Mouse (Mus musculus) cerebellum, postnatal 14 days (tissue): ENCODE data around the gene Nfasc.
A peak's percentile ranks its signal among the peaks of the same experiment; 100 is the strongest.

ENCODE experiments used
- DNase-seq, 2 experiments: peaks; one replicate each; pipeline ENCODE4 v3.0.0; 2021; ENCODE audit warnings: mixed read lengths in 2 of 2

The Nfasc gene

DNA sequence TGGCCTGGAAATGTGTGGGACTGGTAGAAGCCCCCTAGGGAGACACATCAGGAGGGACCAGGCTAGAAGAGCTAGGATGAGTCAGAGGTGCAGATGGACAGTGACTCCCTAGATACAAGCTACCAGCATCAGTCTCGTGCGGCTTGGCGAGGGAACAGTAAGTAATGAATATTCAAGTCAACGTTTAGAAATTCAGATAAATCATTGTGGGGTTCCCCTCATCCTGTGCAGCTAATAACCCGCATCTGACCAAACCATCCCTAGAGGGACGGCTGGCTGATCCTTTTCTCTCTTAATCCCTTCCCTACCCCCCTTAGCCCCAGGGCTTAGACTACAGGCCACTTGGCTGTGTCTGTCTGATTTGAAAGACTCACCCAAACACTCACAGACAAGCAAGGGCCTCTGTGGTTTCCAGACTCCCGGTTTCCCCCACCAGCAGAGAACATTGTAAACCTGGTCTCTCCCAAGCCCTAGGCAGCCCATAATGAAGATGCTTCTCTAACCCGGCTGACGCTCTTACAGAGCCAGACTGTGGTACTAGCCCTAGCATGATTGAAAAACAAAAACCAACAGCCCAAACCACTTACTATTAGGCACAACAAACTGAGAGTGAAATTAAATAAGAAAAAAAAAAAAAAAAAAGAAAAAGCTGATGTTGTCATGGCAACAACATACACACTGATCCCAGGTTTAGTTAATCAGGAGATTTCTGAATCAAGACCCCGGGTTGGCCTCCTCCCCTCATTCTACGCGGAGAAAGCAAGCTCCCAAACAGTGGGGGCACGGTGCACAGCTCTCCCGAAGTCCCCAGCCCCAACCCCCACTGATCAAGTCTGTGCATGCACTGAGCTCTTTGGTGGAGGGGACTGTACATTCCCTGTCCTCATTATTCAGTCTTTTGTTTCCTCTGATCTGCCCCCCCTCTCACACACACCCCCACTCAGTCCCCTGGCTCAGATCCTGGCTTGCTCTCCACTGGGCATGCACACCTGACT is 159.5 kb downstream of the Nfasc start:
- no peak for DNase-seq

- no peak for DNase-seq
Measured at GRCm38 (mm10) chr1:132580063-132580462, 161.5 kb downstream of the Nfasc start.

DNA sequence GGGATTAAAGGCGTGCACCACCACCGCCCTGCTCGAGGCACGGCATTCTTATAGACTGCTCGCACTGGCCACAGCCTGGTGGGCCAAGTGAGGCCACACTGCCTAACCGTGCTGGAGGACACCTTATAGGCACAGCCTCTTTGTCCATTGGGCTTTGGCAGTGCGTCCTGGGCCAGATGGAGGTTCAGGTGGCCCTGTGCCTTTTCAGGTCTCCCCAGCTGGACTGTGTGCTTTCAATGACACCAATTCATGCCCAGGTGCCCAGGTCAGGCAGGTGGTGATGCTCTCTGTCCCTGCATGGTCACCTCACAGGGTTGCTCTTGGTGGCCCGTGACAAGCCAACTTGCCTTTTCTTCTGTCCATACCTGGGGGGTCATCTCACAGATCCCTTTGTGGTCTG is 164.8 kb downstream of the Nfasc start:
- DNase-seq, result no peak

DNA sequence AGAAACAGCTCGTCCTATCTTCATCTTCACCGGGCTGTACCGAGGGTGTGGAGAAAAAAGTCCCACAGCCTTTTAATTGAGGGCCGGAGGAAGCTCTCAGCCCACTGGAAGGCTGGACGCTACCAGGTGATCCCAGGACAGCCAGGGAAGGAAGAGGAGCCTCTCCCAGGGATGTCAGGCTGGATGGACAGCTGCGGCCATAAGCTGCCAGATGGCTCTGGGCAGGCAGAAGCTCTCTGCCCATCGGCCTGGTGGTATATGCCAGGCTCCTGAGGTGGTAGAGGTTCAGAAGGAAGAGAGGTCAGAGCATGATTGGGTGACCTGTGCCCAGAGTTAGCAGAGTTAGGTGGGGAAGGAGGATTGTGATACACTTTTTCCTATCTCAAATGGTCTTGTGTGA is 168.7 kb downstream of the Nfasc start:
- DNase-seq, result peak; percentile 58 to 59

DNA sequence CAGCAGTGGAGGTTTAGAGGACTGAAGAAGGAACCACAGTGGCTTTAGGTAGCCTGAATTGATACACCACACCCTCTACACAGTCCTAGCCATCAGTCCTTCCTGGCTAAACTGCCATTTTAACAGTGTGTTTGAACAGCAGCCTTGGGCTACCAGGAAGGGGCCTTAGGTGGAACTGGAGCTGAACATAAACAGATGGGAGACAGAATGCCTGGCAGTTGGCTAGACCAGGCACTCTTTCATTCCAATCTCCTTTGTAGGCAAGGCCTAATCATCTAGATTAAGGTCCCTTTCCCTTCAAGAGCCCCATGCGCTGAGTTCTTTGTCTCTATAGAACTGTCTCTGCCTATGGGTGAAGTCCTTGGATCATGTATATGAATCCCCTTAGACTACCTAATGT is 170.0 kb downstream of the Nfasc start:
- DNase-seq, result peak in 1 of 2 experiments; percentile 51

DNA sequence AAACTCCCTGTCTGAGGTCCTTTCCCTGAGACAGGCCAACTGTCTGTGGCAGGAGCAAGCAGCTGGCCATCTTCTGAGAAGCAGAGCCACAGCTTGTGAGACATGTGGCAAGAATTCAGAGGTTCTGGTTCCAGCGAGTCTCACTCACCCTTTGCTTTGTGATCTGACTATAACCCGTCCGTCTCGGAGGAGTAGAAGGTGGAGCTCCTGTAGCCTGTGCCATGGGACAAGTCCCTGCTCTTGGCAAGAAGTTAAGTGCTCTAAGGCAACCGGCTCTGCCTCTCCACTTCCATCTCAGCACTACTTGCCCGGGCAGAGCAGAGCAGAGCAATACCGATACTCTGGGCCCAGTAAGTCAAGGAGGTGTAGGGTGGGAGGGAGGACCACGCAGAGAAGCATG is 170.7 kb downstream of the Nfasc start:
- no peak for DNase-seq

GRCm38 (mm10) chr1:132570068-132570780 is 171.4 kb downstream of the Nfasc start:
- DNase-seq, result peak; percentile 73 to 74

DNA sequence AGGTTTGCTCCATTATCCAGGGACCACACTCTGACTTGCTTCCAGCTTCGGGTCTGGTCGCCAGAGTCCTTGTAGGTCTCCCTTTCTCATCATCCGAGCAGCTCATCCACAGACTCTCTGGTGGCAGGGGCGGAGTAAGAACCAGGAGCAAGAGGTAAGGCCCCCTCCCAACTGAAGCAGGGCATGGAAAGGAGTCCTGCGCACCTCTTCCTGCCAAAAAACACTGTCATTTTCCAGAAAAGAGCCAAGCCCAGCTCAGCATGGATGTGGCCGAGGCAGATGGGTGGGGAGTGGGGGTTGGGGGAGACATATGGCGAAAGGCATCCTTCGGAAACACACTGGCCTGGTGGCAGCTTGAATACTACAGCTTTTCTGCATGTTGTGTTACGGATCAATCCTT is 172.1 kb downstream of the Nfasc start:
- peak; percentile 94 to 95 for DNase-seq

- DNase-seq, result peak; percentile 29 to 41
Measured at GRCm38 (mm10) chr1:132567336-132568125, 174.1 kb downstream of the Nfasc start.

GRCm38 (mm10) chr1:132565766-132566165 is 175.8 kb downstream of the Nfasc start:
- peak; percentile 26 to 30 for DNase-seq

GRCm38 (mm10) chr1:132564946-132565345 is 176.7 kb downstream of the Nfasc start:
- DNase-seq, result peak; percentile 22 to 46

GRCm38 (mm10) chr1:132562337-132562795 is 179.2 kb downstream of the Nfasc start:
- peak; percentile 19 to 31 for DNase-seq

DNA sequence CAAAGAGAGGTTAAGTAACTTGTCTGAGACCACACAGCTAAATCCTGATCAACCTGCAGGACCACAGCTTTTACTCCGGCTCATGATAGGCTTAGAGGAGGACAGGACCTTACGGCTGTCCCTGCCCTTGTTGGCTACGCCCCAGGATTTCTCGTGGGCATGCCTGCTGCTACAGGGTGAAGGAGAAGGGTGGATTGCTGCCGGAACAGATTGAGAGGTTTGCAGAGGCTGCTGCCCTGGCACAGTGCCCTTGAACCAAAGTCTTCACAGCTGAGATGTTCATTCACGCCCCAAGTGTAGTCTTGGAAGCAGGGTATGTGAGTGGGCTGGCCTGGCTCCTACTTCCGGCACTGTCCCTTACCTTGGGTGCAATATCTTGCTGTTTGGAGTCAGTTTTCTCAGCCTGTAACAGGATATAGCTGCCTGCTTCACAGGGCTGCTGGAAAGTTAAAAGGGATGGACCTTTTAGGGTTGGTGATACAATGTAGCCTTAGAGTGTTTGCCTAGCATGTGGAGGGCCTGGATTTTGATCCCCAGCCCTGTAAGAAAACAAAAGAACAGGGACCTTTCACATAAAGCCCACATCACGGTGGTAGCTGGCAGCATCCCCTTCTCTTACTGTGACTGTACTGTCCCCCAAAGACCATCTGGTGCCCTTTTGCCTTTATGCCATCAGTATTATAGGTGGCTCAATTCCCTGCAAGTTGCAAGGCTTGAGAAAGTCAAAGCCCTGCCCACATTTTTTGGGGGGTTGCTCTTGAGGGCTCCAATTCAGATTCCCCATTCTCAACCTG is 180.5 kb downstream of the Nfasc start:
- DNase-seq, result peak; percentile 84 to 91

GRCm38 (mm10) chr1:132559045-132559444 is 182.6 kb downstream of the Nfasc start:
- DNase-seq, result peak in 1 of 2 experiments; percentile 27

DNA sequence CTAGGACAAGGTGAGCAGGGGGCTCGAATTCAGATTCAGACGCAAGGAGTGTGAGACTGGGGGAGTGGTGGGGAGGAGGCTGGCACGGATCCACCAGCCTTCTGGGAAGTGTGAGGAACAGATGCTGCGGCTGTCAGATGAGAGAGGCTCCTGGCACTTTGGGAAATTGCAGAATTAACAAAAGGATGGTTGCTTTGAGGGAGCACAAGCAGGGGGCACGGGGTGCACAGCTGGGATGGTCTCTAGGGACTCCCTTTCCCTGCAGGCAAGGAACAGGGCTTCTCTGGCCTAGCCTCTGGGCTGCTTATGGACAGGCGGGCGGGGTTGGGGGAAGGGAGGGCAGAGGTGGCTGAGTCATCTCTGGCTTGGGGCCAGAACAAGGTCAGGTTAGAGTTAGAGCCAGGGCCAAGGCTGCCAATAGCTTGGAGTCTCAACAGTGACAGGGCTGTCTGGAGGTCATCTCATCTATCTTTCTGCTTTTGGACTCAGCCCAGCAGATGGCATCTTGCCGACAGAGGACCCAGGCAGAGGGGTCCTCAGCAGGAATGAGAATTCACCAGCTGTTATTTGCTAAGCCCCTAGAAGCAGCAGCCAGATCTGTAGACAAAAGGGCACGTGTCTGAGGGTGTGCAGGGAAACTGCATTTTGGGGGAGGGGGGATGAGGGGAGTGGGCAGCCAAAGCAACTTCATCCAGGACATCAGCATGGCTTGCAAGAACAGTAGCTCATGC is 183.5 kb downstream of the Nfasc start:
- peak; percentile 75 to 88 for DNase-seq

- DNase-seq, result peak; percentile 51 to 61
Measured at GRCm38 (mm10) chr1:132543789-132544188, 197.8 kb downstream of the Nfasc start.

- peak; percentile 91 to 92 for DNase-seq
Measured at GRCm38 (mm10) chr1:132542762-132543306, 198.8 kb downstream of the Nfasc start, which contains the start of gene Cntn2. TSS of gene Cntn2 (minus strand) at chr1:132543256.

- peak; percentile 63 to 65 for DNase-seq
Measured at GRCm38 (mm10) chr1:132541824-132542599, 199.6 kb downstream of the Nfasc start.

DNA sequence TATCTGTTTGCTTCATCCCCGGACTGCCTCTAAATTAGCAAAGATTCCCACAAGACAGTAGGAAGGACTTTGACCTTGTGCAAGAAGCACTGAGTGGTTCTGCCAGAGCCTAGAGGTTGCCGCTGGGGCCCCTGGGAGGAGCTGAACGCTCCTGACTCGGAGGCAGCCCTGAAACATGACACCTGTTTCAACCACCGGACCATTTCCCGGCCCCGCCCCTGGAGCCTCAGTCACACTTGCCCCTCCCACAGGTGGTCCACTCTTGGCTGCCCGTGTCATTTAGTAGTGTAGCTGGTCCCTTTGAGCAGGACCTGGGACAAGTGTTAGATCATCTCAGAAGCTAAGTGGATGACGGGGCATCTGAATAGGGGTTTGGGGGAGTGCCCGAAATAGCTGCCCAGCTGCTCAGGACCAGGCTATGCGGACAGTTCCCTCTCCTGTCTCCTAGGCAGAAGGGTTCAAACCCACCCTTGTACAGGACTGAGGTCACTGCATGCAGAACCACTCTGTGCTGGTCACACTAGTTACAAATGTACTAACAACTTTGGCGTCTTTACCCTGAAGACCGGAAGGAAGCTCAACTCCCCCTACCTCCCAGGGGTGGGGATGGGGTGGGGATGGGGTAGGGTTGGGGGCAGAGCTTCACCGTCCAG is 200.3 kb downstream of the Nfasc start:
- peak; percentile 74 to 78 for DNase-seq
